Mouse (Mus musculus) kidney, adult 18-20 months (tissue): ENCODE results near the gene Bora.
"Not testable (repeated sequence)": the region's sequence is repeated elsewhere in the genome, so short reads cannot be mapped to it uniquely, and the experiment has no call there.

ENCODE experiments used
- DNase-seq: peaks from one replicate; pipeline ENCODE4 v3.0.0; 2021

Gene Bora

DNA sequence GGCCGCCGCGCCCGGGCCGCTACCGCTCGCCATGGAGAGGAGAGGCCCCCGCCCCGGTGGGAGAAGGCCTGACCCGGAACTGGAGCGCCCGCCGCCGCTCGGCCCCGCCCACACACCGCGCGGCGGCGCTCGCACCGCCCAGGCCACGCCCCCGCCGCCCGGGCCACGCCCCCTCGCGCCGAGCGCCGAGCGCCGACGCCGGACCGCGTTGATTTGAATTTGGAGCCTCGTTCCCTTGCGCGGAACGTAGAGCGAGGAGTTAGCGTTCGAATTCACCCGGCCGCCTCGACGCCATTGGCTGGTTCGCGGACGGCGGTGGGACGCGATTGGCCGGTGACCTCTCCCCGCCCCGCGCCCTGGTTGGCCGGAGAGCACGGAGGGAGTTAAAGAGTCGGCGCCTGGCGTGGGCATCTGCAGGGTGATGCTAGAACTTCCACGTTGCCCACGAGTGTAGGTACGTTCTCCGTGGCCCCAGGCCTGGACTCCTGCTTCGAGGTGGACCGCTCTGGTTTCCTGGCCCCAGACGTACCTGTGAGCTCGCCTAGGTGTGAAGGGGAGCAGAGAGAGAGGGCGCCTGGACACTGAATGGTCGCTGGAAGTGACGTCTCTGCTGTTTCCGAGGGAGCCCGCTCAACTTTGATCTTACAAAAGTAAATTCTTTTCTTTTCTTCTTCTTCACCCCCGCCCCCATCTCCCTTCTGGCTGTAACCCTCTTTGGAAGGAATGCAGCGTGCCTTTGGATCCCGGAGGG, at the start of gene Bora, which contains the start of gene Mzt1:
Gene Bora, plus strand, starts transcription at position 192 of the 751 bp plus-strand sequence.
Gene Mzt1, minus strand, starts transcription at position 104 of the 751 bp plus-strand sequence.
- DNase-seq = peak; percentile 92

DNA sequence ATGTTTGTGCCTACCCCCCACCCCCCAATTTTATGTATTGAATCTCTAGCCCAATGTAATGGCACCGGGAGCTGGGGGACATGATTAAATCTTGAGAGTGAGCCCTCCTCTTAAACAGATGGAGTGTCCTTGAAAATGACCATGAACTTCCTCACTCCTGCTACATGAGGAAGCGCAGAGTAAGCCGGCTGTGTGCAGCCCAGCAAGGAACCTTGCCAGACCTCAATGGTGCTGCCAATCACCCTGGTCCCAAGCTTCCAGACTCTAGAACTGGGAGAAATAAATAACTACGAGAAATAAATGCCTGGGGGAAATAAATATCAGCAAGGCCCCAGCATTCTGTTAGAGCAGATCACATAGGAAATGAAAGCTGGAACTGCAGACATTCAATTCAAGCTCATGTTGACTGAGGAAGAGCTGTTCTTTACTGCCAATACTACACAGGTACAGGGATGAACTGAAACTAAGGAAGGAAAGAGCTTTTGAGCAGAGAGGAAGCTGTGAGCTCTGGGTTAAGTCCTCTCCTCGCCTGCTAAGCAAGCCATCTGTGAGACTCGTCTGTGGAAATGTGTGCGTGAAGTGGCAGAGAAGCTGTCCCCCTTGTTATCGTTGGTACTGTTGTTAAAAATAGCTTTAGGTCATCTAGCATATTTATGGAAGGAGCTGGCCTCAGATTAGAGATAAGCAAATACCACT, 35.6 kb upstream of the Bora start:
- DNase-seq = peak; percentile 9

GRCm38 (mm10) chr14:99010920-99011313, 35.1 kb upstream of the Bora start:
- DNase-seq = no peak

DNA sequence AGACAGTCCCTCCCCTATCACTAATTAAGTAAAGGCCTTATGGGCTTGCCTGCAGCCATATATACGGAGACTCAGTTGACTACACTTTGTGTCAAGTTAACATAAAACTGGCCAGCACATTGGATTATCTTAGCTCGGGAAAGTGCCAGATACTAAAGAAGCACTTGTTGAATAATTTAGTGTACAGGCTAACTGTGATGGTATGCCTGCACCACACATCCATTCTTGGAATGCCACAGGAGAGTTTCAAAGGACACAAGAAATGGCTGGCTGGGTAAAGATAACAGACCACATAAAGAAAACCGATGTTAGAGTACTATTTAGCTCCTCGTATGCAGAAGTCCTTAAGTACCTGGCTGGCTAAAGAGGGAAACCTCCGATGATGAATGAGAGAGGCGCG, 27.3 kb upstream of the Bora start:
- DNase-seq = no peak

- no peak for DNase-seq
Observed at GRCm38 (mm10) chr14:99019136-99019808, 26.8 kb upstream of the Bora start.

DNA sequence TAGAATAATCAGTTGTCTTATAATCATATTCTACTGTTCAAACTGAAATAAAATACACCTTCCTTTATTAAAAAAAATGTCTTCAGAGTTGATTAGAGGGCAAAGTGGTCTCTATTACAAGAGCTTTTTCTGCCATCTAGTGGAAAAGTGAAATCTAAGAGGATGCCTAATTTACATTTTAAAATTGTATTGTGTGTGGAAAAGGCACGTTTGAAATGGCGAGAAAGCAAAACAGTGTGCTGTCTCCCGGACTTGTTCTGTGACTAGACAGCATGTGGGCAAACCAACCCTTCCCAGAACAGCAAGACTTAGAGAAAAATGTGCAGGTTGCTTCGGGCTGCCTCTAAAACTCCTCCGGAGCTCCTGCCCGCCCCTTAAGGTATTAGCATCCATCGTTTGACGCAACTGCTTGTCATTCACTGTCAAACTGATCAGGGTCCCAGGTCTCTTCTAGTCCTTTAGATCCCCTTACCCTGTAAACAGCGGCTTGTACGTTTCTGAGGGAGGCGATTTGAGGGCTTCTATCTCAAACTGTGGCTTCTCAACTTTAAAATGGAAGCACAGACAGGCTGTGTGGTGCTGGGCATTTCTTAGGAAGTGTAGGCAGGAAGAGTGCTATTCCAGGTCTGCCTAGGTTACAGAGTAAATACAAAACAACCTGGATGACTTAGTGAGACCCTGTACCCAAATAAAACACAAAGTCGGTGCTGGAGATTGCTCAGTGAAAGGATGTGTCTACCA, 23.5 kb upstream of the Bora start:
- DNase-seq = no peak

GRCm38 (mm10) chr14:99029987-99030386, 16.0 kb upstream of the Bora start:
- no peak for DNase-seq

DNA sequence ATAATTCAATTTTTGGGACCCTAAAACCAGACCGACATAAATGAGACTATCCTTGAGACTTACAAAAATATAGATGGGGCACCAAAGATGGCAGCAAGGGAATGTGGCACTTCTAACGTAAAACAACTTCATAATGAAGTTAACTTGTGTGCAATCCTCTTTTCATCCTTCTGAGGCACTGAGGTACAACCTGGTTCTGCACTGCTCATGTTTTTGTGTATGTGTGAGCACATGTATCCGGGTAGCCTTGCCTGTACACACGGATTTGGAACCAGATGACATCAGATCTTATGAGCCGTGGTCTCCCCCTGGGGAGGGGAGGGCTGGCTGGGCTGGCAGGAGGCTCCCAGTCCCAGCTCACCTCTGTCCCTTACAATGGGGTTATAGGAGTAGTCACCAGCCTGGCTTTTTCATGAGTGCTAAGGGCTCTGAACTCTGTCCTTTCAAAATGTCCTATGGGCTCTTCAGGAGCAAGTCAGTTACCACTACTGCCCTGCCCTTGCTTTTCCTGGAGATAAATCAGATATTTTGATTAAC, 14.6 kb upstream of the Bora start:
- DNase-seq = no peak

GRCm38 (mm10) chr14:99032596-99032995, 13.4 kb upstream of the Bora start:
- no peak for DNase-seq

DNA sequence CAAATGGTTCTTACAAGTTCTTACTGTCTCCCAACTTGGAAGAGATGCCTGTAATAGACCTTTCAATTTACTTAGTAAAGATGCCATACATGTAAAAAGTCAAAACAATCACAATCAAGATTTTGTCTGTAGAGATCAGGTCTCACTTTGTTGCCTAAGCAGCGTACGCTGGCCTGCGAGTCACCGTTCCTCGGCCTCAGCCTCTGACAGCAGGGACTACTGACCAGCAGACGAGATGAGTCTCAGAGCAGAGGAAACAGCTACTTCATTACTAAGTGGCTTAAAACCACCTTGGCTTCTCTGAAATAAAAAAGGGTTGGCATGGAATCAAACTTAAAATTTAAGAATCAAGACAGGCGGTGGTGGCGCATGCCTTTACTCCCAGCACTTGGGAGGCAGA, 11.2 kb upstream of the Bora start:
- not testable (repeated sequence) for DNase-seq

GRCm38 (mm10) chr14:99036039-99036438, 10.0 kb upstream of the Bora start:
- DNase-seq = no peak

GRCm38 (mm10) chr14:99037703-99038102, 8.3 kb upstream of the Bora start:
- DNase-seq = no peak

GRCm38 (mm10) chr14:99039308-99039707, 6.7 kb upstream of the Bora start:
- not testable (repeated sequence) for DNase-seq

DNA sequence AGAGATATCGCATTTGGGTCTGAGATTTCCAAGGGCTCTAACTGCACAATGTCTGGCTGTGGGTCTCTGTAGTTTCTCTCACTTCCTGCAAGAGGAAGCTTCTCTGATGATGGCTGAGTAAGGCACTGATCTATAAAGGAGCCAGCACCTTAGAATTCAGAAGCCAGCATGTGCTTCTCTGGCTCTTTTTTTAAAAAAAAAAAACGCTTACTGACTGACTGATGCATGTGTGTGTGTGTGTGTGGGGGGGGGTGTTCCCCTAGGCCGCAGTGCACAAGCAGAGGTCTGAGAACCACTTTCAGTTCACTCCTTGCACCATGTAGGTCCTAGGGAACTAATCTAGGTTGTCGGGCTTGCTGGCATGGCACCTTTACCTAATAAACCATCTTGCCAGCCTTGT, 4.6 kb upstream of the Bora start:
- DNase-seq = no peak

DNA sequence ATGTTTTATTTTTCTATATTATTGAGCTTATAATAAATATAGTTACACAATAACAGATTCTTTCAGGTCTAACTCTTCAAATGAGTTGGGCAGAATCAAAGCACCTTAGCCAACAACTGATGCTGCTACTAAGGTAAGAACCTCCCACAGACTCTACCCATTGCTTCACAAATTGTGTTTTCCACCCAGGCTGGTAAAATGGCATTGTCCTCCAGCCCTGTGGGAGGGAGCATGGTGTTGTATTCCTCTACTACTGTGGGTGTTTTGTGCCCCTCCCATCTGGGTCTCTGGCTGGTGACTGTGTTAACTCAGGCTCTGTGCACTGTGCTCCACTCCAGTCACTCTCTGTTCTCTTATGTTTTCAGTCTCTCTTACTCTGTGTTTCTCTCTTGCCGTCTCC, 2.5 kb upstream of the Bora start:
- no peak for DNase-seq

DNA sequence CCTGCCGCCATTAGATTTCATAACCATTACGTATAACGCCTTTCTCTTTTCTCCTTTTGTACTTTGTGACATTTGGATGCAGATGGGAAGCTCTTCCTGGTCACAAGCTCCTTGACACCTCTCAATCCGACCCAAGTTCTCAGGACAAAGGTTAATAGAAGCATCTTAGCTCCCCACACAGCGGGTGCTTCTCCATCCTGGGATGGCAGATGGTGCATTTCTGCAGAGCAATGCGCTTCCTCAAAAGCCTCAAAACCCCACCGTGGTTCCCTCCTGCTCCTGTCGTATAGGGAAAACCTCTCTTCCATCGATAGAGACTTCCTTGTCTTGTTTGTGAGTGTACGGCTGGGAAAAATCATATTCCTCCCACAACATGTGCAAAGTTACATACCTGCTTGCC, 1.9 kb upstream of the Bora start:
- no peak for DNase-seq

- no peak for DNase-seq
Observed at GRCm38 (mm10) chr14:99044718-99045117, 1.3 kb upstream of the Bora start.

DNA sequence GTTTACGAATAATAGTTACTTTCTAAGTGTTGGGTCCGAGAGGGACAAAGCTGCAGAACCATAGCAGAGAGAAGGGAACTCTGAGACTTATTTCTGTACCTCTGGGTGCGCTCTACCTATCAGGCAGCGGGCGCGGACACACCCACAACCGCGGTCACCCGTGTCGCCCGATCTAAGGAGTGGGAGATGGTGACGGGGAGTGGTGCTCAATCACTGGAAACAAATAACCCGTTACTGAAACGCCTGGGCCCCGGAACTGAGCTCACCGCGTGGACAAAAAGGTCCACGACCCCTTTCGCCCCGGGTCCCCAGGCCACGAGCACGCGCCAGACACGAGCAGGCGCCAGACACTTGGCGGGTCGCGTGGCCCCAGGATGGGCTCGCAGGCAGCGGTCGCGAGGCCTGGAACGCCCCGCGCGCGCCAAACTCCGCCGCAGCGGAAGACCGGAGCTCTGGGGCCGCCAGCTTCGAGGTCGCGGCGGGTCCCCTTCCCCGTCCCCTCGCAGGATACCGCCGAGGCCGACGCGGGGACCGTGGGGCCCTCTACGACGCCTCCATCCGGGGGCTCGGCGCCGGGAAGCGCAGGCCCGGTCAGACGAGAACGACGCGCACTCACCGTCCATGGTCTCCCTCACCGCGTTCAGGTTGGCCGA, 518 bp upstream of the Bora start:
- no peak for DNase-seq

DNA sequence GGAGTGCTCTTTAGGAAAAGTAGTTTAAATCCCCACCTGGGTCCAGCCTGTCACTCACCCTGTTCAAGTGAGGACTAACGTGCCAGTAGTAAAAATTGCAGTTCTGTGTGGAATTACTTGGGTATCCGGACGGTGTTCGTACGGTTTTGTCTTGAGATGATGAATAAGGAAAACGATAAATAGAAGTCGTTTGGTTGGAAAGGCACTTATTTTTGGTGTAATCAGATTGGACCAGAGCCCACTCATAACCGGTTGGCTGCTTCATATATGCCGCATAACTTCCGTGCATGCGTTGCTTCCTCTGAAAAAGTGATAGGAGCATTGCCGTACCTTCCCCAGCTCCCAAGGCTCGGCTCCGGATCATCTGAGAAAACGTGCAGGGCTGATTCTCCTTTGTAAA, 760 bp downstream of the Bora start:
- no peak for DNase-seq

DNA sequence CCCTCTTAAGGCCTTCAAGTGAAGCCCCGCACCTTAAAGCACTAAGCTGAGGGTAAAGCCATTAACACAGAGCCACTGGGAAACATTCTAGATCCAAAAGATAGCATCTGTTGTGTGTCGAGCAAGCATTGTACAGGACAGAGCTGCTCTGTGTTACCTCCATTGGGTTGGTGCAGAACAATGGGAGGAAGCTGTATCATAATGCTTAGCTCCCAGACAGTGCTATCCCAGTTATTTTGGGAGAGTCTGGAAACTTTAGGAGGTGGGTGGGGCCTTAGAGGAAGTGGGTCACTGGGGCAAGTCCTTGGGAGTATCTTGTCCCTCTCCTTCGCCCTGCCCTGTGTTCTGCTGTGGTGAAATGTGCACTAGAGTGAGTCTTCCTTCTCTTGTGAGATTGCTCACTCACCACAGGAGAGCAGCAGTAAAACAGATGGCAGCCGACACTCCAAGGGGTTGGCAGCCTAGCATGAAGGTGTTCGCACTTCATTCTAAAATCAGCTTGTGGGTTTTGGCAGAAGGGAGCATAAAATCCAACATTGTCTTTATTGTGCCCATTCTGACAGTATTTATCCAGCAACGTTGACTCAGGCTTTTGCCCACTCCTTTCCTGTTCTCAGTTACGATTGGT, 13.1 kb downstream of the Bora start:
- DNase-seq = no peak

DNA sequence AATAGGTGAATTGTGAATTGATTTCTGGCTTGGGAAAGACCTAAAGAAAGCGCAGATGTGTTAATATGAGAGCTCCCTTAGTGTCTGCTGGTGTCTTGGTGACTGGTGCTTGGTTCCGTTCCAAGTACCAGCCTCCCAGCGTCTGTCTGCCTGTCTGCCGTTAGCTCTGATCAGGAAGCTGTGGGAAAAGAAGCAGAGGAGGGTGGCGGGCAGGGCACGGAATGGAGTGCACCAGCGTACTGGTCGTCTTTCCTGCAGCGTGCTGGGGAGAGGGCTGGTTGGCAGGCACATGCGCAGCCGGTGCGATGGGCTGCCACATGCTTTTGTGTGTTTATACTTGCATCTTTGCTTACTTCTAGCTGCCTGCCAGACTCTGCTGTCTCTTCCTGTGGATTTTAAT, 14.6 kb downstream of the Bora start:
- no peak for DNase-seq

- no peak for DNase-seq
Observed at GRCm38 (mm10) chr14:99063091-99063490, 17.1 kb downstream of the Bora start.
